Mouse (Mus musculus) adrenal gland, postnatal 14 days (tissue): ENCODE measurements around the gene Map2k6. TPM values are rescaled to one million over a fixed set of nuclear protein-coding genes. Genes with fewer than 3 reads are reported as not detected.
"Not testable (repeated sequence)": the region's sequence is repeated elsewhere in the genome, so short reads cannot be mapped to it uniquely, and the experiment has no call there.

Experiments
- DNase-seq: peaks from one replicate; pipeline ENCODE4 v3.0.0; 2021; ENCODE audit warnings: mixed read lengths
- long read RNA-seq, 2 experiments: library from polyadenylated mRNA; stranded (forward); transcript quantifications; one replicate each; pipeline ENCODE4 v2.0.0; 2021
- total RNA-seq: library from RNA; stranded (reverse); gene quantifications from 2 replicates; pipeline ENCODE4 v1.2.3, GENCODE M21; 2021

The Map2k6 gene
- 5.9 and 6.9 TPM in 2 replicates for total RNA-seq
- long read RNA-seq, experiment 1, partial matches to known transcripts, result 0 of 4 reads
- long read RNA-seq, experiment 1, other reads (novel, unspliced or antisense), result 0 of 4 reads
- long read RNA-seq, experiment 2, partial matches to known transcripts, result 2 of 6 reads
- long read RNA-seq, experiment 2, other reads (novel, unspliced or antisense), result 1 of 6 reads

DNA sequence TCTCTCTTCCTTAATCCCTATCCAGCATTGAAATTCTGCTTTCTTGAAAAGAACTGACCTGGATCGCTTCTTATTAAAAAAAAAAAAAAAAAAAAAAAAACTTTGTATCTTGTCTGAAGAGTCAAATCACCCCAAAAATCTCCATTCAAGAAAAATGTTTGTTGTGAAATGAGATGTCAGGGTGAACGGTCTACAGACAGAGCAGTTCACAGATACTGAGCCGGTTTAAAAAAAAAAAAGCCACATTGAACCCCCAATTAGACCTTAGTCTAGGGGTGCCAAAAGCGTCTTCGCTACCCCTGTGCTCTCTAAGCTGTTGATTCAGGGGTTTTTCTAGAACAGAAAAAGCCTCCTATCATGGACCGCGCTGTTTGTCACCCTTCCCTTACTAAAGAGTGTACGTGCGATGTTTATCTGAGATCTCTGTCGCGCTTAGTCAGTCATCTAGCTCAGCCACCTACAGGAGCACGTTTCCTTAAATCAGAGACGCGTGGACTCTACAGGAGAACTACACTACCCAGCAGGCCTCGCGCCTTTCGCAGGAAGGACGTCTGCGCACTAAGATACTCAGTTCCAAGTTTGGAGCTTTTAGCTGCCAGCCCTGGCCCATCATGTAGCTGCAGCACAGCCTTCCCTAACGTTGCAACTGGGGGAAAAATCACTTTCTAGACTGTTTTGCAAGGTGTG, at the start of gene Map2k6:
TSS of gene Map2k6 (plus strand) at position 570 of the 687 bp plus-strand sequence.
- DNase-seq, result peak; percentile 89

DNA sequence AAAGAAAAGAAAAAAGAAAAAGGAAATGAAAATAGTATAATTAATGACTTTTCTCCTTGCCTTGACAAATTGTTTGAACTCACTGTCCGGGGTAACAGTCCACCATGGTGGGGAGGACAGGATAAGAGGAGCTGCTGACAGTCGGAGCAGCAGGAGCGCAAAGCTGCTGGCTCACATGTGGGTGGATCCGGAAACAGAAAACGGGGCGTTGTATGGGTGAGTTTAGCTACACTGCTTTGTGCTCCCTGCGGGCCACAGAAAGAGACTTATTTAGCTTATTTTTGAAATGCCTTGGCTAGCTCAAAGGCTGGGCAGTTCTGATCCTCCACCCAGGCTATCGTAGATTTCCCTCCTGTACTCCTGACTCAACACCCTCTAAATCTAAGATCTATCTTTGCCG, 44.7 kb upstream of the Map2k6 start:
- DNase-seq, result no peak

DNA sequence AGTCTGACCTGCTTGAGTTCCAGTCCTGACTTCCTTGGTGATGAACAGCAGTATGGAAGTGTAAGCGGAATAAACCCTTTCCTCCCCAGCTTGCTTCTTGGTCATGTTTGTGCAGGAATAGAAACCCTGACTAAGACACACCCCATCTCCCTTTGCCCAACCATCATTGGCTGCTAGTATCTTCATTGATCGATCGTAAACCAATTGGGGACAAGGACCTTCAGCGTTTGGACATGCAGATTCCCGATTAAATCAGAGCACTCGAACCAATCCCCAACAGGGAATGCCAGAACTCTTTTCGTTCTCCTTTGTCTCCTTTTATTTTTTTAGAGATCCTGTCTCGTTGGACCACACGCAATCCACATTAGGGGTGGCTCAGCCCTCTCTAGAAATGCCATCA, 43.8 kb upstream of the Map2k6 start:
- not testable (repeated sequence) for DNase-seq

DNA sequence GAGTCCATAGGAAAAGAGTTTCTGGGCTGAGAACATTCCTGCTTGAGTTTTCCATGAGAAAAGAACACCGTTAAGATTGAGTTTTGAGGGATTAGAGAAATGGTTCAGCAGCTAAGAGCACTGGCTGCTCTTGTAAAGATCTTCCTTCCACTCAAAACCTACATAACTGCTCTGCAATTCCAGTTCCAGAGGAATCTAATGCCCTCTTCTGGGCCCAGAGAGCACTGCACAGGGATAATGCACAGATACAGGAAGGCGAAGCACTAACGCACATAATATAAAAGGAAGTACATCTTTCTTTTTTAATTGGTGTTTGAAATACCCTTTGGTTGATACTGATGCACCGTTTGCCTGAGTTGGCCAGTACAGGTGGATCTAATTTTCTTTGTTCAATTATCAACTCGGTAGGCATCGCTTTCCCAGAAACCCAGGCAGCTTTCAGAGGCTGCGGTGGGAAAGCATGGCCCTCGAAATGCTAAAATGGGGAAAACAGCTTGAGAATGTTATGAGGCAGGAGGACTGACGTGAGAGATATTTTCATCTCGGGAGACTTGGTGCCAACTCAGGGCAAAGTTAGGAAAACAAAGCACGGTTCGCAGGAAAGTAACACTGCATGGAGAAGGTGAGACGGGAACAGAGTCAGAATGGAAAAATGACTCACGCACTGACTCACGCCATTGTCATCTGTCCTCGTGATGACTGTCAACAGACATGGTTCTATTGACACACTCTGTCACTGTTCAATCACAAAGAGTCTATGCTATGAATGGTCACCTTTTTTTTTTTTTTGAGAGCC, 41.0 kb upstream of the Map2k6 start:
- peak; percentile 36 for DNase-seq

DNA sequence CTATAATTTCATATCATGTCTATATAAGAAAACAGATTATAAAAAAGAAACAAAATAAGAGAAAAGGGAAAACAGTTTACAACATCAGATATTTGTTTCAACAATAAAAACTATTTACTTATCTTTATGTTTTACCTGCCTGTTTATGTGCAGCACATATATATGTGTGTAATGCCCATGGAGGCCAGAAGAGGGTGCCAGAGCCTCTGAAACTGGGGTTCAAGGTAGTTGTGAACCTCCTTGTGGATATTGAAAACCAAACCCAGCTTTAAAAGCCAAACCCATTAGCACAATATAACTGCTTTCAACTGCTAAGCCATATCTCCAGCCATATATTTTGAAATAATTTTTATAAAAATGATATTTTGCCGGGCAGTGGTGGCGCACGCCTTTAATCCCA, 33.9 kb upstream of the Map2k6 start:
- peak; percentile 74 for DNase-seq

DNA sequence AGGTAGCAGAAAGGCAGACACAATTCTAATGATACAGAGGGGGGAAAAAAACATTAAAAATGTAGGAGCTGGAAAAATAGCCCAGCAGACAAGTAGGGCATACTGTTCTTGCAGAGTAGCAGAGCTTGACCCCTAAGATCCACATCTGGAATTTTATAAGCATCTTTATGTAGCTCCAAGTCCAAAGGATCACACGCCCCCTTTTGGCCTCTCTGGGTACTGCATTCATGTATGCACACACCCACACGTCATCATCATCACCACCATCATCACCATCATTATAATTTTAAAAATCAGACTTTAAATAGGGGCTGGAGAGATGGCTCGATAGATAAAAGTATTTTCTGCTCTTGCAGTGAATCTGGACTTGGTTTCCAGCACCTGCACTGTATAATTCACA, 32.0 kb upstream of the Map2k6 start:
- no peak for DNase-seq

DNA sequence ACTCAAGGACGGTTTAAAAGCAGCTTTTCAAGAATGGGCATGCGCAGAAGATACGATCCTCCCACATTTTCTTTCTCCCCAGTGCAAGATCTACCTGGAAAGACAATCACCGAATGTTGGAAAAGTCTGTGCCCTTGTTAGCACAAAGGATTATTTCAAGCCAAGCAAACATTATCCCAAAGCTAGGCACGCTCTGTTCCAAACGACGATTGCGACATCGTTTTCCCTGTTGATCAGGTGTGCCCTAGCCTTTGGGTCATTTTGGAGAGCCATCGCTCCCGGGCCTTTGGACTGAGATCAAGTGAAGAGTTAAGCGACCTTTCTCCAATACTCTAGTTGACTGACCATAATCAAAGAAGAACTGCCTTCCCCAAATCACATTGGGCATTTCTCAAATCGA, 31.3 kb upstream of the Map2k6 start:
- DNase-seq, result no peak

DNA sequence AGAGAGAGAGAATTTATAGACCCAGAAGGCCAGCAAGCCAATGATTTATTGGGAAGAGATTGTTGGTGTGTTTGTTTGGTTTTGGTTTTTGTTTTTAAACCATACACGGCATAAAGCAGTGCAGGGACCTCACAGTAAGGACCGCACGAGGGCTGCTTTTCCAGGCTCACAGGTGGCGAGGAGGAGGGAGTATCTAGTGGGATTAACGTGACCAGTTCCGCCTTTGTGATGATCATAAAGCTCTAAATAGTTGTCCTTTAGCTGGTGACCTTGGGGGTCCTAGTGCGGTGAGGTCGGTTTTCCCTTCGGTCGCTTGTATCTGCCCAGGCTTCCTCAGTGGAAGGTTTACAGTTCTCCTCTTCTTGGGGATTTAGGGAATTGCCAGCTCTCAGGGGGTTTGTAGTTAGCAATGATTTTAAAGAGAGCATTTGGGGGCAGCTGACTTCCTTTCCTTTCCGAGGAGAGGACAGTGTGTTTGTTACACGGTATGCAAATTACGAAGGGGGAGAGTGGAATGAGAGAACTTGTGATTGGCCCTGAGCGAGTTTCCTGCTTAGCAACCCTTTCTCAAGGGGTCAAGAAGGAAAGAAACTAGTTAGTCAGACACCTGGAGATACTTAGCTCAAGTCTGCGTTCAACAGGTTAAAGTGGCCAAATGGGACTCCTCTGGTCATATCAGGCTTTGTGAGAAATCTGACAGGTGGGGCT, 29.5 kb upstream of the Map2k6 start:
- no peak for DNase-seq

DNA sequence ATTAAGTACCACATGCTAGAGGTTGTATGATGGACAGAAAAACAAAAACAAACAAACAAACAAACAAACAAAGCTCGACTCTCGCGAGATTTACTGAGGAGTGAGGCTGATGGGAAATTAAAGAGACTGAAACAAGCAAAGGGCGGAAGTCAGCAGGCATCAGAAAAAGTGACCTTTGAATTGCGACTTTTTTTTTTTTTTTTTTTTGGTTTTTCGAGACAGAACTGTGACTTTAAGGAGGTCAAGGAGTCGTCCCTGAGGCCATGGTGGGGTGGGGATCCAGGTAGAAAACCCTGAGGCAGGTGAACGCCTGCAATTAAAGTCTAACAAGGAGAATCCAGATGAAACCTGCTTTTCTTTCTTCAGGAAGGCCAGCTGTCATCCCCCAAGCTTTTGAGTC, 27.1 kb upstream of the Map2k6 start:
- no peak for DNase-seq

DNA sequence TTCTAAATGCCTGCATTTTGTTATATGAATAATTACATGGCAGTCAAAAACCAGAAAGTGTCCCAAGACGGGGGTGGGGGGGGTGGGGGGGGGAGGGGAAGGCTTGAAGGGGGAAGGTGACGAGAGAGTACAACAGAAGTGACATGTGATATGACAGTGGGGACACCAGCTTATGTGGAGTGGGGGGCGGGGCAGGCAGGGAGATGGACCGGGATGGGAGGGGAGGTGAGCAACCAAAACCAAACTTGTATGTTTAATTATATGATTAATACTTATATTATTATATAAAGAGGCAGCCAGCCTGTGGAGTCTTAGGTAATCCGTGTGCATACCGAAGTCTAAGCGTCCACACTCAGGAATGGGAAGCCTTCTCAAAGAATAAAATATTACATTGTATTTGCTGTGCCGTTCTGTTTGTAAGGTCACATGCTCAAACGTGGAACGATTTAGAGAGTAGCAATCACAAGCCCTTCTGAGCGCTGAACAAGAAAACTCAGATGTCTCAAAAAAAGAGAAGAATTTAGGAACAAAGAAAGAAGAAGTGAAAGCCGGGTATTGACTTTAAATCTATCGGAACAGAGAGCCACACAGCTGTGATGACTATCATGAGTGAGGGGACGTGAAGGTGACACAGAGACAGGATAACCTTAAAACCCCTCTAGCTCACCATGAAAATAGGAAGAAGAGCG, 26.5 kb upstream of the Map2k6 start:
- no peak for DNase-seq

DNA sequence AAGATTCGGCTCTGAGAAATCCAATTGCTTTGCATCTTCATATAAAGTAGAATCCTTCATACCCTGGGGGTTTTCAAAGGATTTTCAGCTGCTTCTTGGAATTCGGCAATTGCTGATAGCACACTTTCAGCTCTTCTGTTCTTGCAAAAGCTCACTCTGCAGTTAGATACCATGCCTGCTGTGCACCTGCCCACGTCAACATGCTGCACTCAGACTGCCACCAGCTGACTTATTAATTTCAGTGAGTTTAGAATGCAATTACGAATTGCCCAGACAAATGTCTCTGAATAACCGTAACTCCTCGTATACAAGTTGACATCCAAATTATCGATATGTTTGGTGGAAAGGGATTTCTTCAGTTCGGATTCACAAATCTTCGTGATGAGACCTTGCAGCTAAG, 24.9 kb upstream of the Map2k6 start:
- DNase-seq, result no peak

DNA sequence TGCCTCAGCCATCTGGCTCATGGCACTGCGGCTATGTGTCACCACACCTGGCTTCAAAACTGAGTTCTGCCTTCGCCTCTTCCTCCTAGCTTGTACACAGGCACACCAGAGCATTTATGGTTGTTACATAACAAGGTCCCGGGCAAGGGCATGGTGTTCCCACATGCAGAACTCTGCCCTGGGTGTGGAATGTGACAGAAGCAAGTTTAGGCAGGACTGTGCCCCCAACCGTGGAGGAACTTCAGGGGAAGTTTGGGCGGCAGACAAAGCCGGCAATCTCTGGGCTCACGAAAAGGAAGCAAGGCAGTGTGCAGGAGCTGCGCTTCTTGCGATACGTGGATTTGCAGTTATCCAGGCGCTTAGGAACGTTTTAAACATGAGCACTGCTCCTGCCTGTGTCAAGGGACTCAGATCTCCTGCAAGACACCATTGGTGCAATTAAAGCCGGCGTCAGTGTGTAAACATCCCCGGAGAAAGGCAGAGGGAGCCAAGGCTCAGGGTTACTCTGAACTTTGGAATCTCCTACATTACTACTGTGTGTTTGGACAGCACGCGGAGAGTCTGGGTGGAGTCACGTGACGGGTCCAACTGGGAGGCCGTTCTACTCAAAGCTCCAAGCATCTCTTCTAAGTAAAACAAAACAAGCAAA, 19.1 kb upstream of the Map2k6 start:
- peak; percentile 74 for DNase-seq

DNA sequence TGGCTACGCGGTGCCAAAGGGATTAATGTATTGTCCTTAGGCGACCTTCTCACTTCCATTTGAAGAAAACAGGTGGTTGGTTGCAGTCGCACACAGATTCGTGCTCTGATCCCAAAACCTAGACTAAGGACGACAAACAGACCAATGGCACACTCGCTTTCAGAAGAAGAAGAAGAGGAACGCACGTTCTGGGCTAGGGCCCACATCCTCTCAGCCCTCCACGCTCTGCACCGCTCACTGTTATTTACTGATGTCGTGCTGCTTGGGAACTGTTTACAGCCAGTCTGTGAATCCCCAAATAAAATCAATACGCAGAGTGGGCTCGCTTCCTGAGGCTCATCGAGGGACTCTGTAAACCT, 18.6 kb upstream of the Map2k6 start:
- DNase-seq, result no peak

DNA sequence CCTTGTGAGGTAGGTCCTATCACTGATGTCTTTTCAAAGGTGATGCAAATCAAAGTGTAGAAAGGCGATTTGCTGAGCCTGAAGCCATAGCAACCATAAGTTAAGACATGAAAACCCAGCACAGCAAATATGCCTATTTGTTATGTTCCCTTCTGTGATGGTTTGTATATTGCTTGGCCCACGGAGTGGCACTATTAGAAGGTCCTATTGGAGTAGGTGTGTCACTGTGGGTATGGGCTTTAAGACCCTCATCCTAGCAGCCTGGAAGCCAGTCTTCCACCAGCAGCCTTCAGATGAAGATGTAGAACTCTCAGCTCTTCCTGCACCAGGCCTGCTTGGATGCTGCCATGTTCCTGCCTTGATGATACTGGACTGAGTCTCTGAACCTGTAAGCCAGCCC, 13.4 kb upstream of the Map2k6 start:
- no peak for DNase-seq

DNA sequence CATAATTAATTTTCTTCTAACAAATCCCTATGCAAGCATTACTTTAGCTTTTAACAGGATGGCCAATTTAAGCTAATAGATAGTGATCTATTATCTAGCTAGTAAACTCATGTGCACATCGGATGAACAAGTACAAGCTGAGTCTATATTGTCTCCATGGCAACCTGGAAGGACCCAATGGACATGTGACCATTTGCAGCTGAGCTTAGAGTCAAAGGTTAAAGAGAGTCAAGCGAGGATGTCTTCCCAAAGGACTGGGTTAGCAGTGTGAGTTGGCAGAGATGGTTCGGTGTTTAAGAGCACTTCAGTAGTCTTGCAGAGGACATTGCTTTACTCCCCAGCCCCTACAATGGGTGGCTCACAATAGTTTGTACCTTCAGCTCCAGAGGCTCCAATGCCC, 6.2 kb upstream of the Map2k6 start:
- no peak for DNase-seq

DNA sequence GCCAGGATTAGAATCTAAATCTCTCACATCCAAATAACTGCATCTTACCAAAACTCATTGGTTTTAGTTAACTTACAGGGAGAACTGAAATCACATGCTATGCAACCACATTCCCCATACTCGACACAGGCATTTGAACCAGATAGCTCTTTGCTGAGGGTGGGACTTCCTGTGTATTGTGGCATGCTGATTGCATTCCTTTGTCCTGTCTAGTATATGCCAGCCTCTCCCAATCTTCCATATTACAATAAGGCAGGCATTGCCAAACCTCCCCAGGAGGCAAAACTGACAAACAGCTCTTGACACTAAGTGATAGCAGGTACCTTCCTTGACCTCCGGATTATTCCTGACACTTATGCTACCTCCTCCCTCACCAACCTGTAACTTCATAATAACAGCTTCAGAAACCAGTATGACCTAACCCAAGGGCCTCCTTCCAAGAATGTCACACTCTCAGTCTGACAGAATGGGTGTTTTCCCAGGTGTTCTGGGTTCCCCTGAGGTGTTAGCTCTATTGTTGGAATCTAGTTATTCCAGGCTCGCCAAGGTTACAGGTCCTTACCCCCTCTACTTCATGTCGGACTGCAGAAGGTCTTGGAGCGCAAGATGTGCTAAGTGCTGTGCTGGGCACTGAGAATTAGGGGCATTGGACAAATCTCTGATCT, 4.0 kb upstream of the Map2k6 start:
- no peak for DNase-seq

DNA sequence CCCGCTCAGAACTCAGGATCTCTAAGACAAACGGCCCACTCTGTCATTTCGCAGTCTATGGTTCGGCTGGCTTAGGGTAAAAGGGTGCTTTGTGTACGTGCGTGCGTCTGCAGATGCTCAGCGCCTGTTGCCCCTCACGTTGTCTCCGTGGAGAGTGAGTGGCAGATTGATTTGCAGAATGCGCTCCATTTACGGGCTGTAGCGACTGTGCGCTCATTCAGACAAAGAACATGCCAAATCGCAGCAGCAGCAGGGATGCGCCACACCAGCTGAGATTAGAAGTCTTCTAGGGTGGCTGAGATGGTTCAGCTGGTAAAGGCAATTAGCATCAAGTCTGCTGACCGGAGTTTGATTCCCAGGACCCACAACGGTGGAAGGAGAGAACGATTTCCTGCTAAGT, 2.8 kb upstream of the Map2k6 start:
- DNase-seq, result no peak

DNA sequence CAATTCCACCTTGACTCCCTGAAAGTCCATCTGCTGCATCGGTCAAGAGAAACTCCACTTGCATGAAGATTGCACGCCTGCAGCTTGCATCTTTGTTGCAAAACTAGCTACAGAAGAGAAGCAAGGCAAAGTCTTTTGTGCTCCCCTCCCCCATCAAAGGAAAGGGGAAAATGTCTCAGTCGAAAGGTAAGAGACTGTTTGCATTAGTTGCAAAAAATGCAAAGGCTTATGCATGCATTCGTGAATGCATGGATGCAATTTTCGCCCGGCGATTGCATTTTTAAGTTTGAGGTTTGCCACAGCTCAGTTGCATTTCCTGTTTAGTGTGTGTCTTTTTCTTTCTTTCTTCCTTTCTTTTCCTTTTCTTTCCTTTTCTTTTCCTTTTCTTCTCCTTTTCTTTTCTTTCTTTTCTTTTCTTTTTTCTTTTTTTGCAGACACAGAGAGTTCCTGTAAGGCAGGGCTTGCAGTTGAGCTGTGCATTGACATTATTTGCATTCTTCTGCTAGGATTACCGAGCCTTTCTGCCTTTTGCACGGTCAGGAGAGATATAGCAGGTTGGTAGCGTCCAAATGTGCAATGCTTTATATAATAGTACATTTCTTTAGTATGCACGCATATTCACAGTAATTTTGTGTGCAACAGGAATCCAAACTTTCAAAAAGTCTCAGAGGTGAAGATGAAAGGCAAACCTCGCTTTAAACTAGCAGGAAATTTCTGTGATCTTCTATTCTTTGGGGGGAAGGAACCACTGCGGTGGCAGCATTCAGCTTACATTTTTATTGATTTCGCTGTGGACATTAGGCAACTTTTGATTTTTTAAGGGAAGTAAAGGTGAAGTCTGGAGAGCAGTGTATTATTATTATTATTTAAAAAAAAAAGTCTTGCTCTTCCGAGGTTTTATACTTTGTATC, 573 bp downstream of the Map2k6 start:
- DNase-seq, result no peak

DNA sequence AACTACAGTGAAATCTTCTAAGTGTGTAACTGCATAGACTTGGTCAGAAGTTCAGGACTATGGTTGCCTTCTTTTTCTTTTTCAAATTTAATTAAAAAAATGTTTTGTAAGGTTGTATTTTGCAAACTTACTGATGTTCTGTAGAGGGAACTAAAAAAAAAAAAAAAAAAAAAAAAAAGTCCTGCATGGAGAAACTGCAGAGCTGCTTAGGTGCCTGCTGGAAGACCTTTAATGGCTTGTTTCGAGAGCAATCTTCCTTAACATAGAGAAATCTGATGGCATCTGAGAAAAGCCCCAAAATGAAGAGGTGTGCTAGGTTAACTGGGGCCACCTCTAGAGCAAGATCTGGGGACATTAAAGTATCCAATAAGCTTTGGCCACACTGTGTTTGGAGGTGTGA, 1.4 kb downstream of the Map2k6 start:
- no peak for DNase-seq

DNA sequence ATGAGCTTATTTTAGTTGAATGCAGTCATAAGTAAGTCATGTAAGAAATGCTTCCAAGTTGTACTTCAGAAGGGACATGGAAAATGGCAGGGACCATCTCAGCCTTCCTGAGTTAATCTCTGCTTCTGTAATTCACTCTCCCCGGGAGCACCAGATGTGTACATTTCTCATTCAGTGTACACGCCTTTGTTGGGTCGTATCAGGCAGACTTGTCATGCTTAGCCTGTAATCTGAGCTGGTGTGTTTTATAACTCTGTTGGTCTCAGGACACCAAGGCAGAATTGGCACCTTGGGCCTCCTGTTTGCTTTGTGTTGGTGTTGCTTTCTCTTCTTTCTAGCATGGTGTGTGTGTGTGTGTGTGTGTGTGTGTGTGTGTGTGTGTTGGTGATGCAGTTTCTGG, 3.7 kb downstream of the Map2k6 start:
- DNase-seq, result no peak
